Mouse (Mus musculus) lung, adult 10 weeks (tissue): ENCODE measurements around the gene Tex37. TPM values are rescaled to one million over a fixed set of nuclear protein-coding genes. Genes with fewer than 3 reads are reported as not detected.

Experiments
- polyA plus RNA-seq: library from polyadenylated mRNA; stranded (reverse); fragments of 350-450 nt; fragmentation: Illumina TruSeq; extraction: RNeasy Lipid Tissue Mini Kit (QIAGEN cat#74804); gene quantifications from one replicate; pipeline ENCODE4 v1.2.3, GENCODE M21; 2014; ENCODE audit warnings: low read depth, low replicate concordance; ENCODE audit not compliant: insufficient read depth

Gene Tex37
- polyA plus RNA-seq, result not detected

GRCm38 (mm10) chr6:70918827-70919226, at the start of gene Tex37:
Tex37 (minus strand) TSS chr6:70918927.

GRCm38 (mm10) chr6:70956285-70956912, 37.7 kb upstream of the Tex37 start, which contains the start of gene Foxi3:
Foxi3 (plus strand) TSS chr6:70956531.

Other genes with a start within 250 kb of the Tex37 start
- 22.0 TPM for gene Rpia, start 126.7 kb downstream of the Tex37 start, polyA plus RNA-seq
- gene Eif2ak3, start 74.4 kb downstream of the Tex37 start, polyA plus RNA-seq, result 9.2 TPM
- gene Foxi3, start 37.6 kb upstream of the Tex37 start, polyA plus RNA-seq, result not detected
- 10.3 TPM for gene Thnsl2, start 225.5 kb upstream of the Tex37 start, polyA plus RNA-seq